Mouse (Mus musculus): Measurements from ENCODE around the gene Tbk1.

- TF ChIP-seq CTCF (IDR thresholded peaks at IDR 0.05; ENCODE audit: low read depth) (peak; percentile 93), EP300 (IDR thresholded peaks at IDR 0.05; ENCODE audit: low read depth) (no peak)
These were observed 70.5 kb downstream of the Tbk1 start for GRCm38 (mm10) chr10:121516008-121516600.
